Mouse (Mus musculus) testis, adult 2 months (tissue): ENCODE results near the gene Stat5b.

ENCODE experiments used
- CTCF ChIP-seq: fragments of 200-500 bp; IDR thresholded peaks from 2 replicates; pipeline ENCODE4 v1.5.1; 2012; ENCODE audit warnings: low read depth, mild to moderate bottlenecking, inconsistent platforms, low read length, moderate library complexity; ENCODE audit not compliant: control insufficient read depth, insufficient read depth, insufficient replicate concordance
- POLR2A ChIP-seq: fragments of 200-500 bp; IDR thresholded peaks from 2 replicates; pipeline ENCODE4 v1.6.1; 2012; ENCODE audit warnings: low read depth, mild to moderate bottlenecking, inconsistent platforms, low read length, moderate library complexity; ENCODE audit not compliant: control insufficient read depth

GRCm38 (mm10) chr11:100857960-100858359 is 7.4 kb upstream of the Stat5b start:
- no peak for TF ChIP-seq CTCF
- TF ChIP-seq POLR2A = no peak
